Mouse (Mus musculus): Measurements from ENCODE around the gene Olfr1349. TPM values are rescaled to one million over a fixed set of nuclear protein-coding genes. Genes with fewer than 3 reads are reported as not detected.

The Olfr1349 gene
- not detected for polyA plus RNA-seq (2015; fragmentation: Illumina TruSeq; extraction: RNeasy Lipid Tissue Mini Kit (QIAGEN cat#74804); ENCODE audit: low read depth, low replicate concordance)

GRCm38 (mm10) chr7:6522850-6523249 is at the start of gene Olfr1349:
Gene Olfr1349, minus strand, starts transcription at chr7:6522950.

DNA sequence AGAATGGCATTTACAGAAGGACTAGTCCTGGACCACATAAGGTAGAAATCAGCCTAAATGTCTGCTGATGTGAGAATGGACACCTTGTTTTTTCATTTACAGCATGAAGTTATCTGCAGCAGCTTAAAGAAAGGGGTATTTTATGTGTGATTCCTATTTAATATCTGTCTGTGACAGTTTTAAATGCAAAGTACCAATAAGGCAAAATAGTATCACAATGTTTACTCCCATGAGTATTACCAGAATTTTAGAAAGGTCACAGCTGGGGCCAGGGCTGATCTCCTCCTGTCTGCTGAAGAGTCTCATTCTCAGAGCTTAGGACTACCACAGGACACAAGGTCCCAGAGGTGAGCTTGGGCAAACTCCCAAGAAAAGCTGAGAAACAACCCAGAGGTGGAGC is 41.8 kb upstream of the Olfr1349 start, which contains the start of gene Olfr1350:
TSS of gene Olfr1350 (plus strand) at position 301 of the 400 bp plus-strand sequence.

GRCm38 (mm10) chr7:6508648-6509047 is 14.1 kb downstream of the Olfr1349 start, which contains the start of gene Olfr1348:
Gene Olfr1348, minus strand, starts transcription at chr7:6508748.

GRCm38 (mm10) chr7:6499655-6500054 is 23.1 kb downstream of the Olfr1349 start, which contains the start of gene Olfr1347:
Gene Olfr1347, minus strand, starts transcription at chr7:6499755.

DNA sequence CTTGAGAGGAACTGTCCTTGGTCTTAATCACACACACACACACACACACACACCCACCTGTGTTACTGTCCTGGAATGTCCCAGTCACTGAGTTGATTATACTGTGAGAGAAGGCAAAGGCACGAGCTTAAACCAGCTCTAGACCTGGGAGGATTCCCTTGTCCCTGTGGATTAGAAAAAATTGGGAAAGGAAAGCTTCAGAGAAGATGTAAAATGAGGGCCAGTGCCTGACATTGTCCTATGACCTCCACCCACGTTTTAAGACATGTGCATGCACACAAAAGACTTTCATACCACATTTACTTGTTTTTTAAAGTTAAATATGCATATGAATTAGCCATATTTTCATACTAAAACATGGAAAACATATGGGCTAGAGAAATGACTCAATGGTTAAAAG is 35.9 kb downstream of the Olfr1349 start, which contains the start of gene Olfr5:
TSS of gene Olfr5 (minus strand) at position 101 of the 400 bp plus-strand sequence.

GRCm38 (mm10) chr7:6466951-6467350 is 55.8 kb downstream of the Olfr1349 start, which contains the start of gene Olfr1346:
Gene Olfr1346, plus strand, starts transcription at chr7:6467101.

Other genes with a start within 250 kb of the Olfr1349 start
- 10.2 TPM for gene Zfp667, start 236.4 kb downstream of the Olfr1349 start, polyA plus RNA-seq (2015; fragmentation: Illumina TruSeq; extraction: RNeasy Lipid Tissue Mini Kit (QIAGEN cat#74804); ENCODE audit: low read depth, low replicate concordance)
- 6.4 TPM for gene Zfp583, start 191.7 kb downstream of the Olfr1349 start, polyA plus RNA-seq (2015; fragmentation: Illumina TruSeq; extraction: RNeasy Lipid Tissue Mini Kit (QIAGEN cat#74804); ENCODE audit: low read depth, low replicate concordance)
- 5.1 TPM for gene Gm3854, start 179.2 kb downstream of the Olfr1349 start, polyA plus RNA-seq (2015; fragmentation: Illumina TruSeq; extraction: RNeasy Lipid Tissue Mini Kit (QIAGEN cat#74804); ENCODE audit: low read depth, low replicate concordance)
- 4.1 TPM for gene Zfp78, start 159.7 kb downstream of the Olfr1349 start, polyA plus RNA-seq (2015; fragmentation: Illumina TruSeq; extraction: RNeasy Lipid Tissue Mini Kit (QIAGEN cat#74804); ENCODE audit: low read depth, low replicate concordance)
- gene Zfp28, start 139.7 kb downstream of the Olfr1349 start, polyA plus RNA-seq (2015; fragmentation: Illumina TruSeq; extraction: RNeasy Lipid Tissue Mini Kit (QIAGEN cat#74804); ENCODE audit: low read depth, low replicate concordance) = 5.9 TPM
- 18.7 TPM for gene Smim17, start 124.2 kb downstream of the Olfr1349 start, polyA plus RNA-seq (2015; fragmentation: Illumina TruSeq; extraction: RNeasy Lipid Tissue Mini Kit (QIAGEN cat#74804); ENCODE audit: low read depth, low replicate concordance)
- gene Gm20715, start 112.7 kb downstream of the Olfr1349 start, polyA plus RNA-seq (2015; fragmentation: Illumina TruSeq; extraction: RNeasy Lipid Tissue Mini Kit (QIAGEN cat#74804); ENCODE audit: low read depth, low replicate concordance) = 0.13 TPM
- 1.2 TPM for gene Olfr1344, start 84.3 kb downstream of the Olfr1349 start, polyA plus RNA-seq (2015; fragmentation: Illumina TruSeq; extraction: RNeasy Lipid Tissue Mini Kit (QIAGEN cat#74804); ENCODE audit: low read depth, low replicate concordance)
- gene Olfr1336, start 66.8 kb downstream of the Olfr1349 start, polyA plus RNA-seq (2015; fragmentation: Illumina TruSeq; extraction: RNeasy Lipid Tissue Mini Kit (QIAGEN cat#74804); ENCODE audit: low read depth, low replicate concordance) = not detected
- not detected for gene Olfr1346, start 55.8 kb downstream of the Olfr1349 start, polyA plus RNA-seq (2015; fragmentation: Illumina TruSeq; extraction: RNeasy Lipid Tissue Mini Kit (QIAGEN cat#74804); ENCODE audit: low read depth, low replicate concordance)
- not detected for gene Olfr5, start 36.0 kb downstream of the Olfr1349 start, polyA plus RNA-seq (2015; fragmentation: Illumina TruSeq; extraction: RNeasy Lipid Tissue Mini Kit (QIAGEN cat#74804); ENCODE audit: low read depth, low replicate concordance)
- gene Olfr1347, start 23.2 kb downstream of the Olfr1349 start, polyA plus RNA-seq (2015; fragmentation: Illumina TruSeq; extraction: RNeasy Lipid Tissue Mini Kit (QIAGEN cat#74804); ENCODE audit: low read depth, low replicate concordance) = not detected
- not detected for gene Olfr1348, start 14.2 kb downstream of the Olfr1349 start, polyA plus RNA-seq (2015; fragmentation: Illumina TruSeq; extraction: RNeasy Lipid Tissue Mini Kit (QIAGEN cat#74804); ENCODE audit: low read depth, low replicate concordance)
- not detected for gene Olfr1350, start 41.9 kb upstream of the Olfr1349 start, polyA plus RNA-seq (2015; fragmentation: Illumina TruSeq; extraction: RNeasy Lipid Tissue Mini Kit (QIAGEN cat#74804); ENCODE audit: low read depth, low replicate concordance)
- 7.3 TPM for gene Zim1, start 173.5 kb upstream of the Olfr1349 start, polyA plus RNA-seq (2015; fragmentation: Illumina TruSeq; extraction: RNeasy Lipid Tissue Mini Kit (QIAGEN cat#74804); ENCODE audit: low read depth, low replicate concordance)
- 127 TPM for gene Peg3, start 207.5 kb upstream of the Olfr1349 start, polyA plus RNA-seq (2015; fragmentation: Illumina TruSeq; extraction: RNeasy Lipid Tissue Mini Kit (QIAGEN cat#74804); ENCODE audit: low read depth, low replicate concordance)
- gene Usp29, start 207.6 kb upstream of the Olfr1349 start, polyA plus RNA-seq (2015; fragmentation: Illumina TruSeq; extraction: RNeasy Lipid Tissue Mini Kit (QIAGEN cat#74804); ENCODE audit: low read depth, low replicate concordance) = 19.8 TPM

Measured in brain, adult 10 weeks (tissue).